Mouse (Mus musculus) midbrain, postnatal 0 days (tissue): ENCODE measurements around the gene Cftr. TPM values are rescaled to one million over a fixed set of nuclear protein-coding genes. Genes with fewer than 3 reads are reported as not detected.

Source experiments
- ATAC-seq: fragments of 200-750 bp; cut with Nextera tagmentation; 2 replicates; pipeline ENCODE4 v1.8.0; 2017; ENCODE audit warnings: moderate number of reproducible peaks, mild to moderate bottlenecking, moderate TSS enrichment, moderate library complexity; ENCODE audit not compliant: low FRiP score
- DNase-seq: peaks from one replicate; pipeline ENCODE4 v3.0.0-alpha.2; 2015; ENCODE audit warnings: low spot score
- H3K27ac ChIP-seq: fragments of 300-500 bp; sonication (generic); 2 replicates; pipeline ENCODE4 v1.5.1; 2014; ENCODE audit warnings: low read depth, mild to moderate bottlenecking, low read length, mixed read lengths
- H3K27me3 ChIP-seq: fragments of 300-500 bp; sonication (generic); 2 replicates; pipeline ENCODE4 v1.6.1; 2014; ENCODE audit warnings: low read length, control low read depth, mixed read lengths; ENCODE audit not compliant: insufficient read depth
- H3K36me3 ChIP-seq: fragments of 300-500 bp; sonication (generic); 2 replicates; pipeline ENCODE4 v1.6.1; 2014; ENCODE audit warnings: low read length, control low read depth, mixed read lengths; ENCODE audit not compliant: insufficient read depth
- H3K4me1 ChIP-seq: fragments of 300-500 bp; sonication (generic); 2 replicates; pipeline ENCODE4 v1.6.1; 2014; ENCODE audit warnings: mild to moderate bottlenecking, control low read depth, antibody characterized with exemption, low read length, mixed read lengths; ENCODE audit not compliant: insufficient read depth
- H3K4me2 ChIP-seq: fragments of 300-500 bp; sonication (generic); 2 replicates; pipeline ENCODE4 v1.6.1; 2014; ENCODE audit warnings: low read depth, mild to moderate bottlenecking, low read length, mixed read lengths; ENCODE audit not compliant: poor library complexity, severe bottlenecking
- H3K4me3 ChIP-seq: fragments of 300-500 bp; sonication (generic); 2 replicates; pipeline ENCODE4 v1.5.1; 2014; ENCODE audit warnings: low read depth, mild to moderate bottlenecking, low read length, moderate library complexity
- H3K9ac ChIP-seq: fragments of 300-500 bp; sonication (generic); replicated peaks from 2 replicates; pipeline ENCODE4 v1.6.1; 2014; ENCODE audit warnings: mild to moderate bottlenecking, low read length, moderate library complexity, mixed read lengths; ENCODE audit not compliant: poor library complexity, severe bottlenecking
- H3K9me3 ChIP-seq: fragments of 300-500 bp; sonication (generic); 2 replicates; pipeline ENCODE4 v1.6.1; 2016; ENCODE audit warnings: low read length, control low read depth
- CTCF ChIP-seq: IDR thresholded peaks from 2 replicates; pipeline ENCODE4 v1.5.1; 2016; ENCODE audit warnings: antibody characterized with exemption, mild to moderate bottlenecking
- WGBS: fragments of 180-500 bp; shearing (Covaris S2); extraction: QIAGEN DNeasy Blood & Tissue Kit; methylation state at CpG from one replicate; pipeline ENCODE4 v1.1.7; 2014; 5-methylcytosine and 5-hydroxymethylcytosine counted together
- polyA plus RNA-seq: library from polyadenylated mRNA; unstranded; fragments of >200 nt; fragmentation: Nextera tagmentation; extraction: Ambion mirVana; gene quantifications from 2 replicates; pipeline ENCODE4 v1.2.1, GENCODE M21; 2015
- total RNA-seq: library from RNA; depleted of rRNA; stranded (reverse); fragments of >200 nt; gene quantifications from 2 replicates; pipeline ENCODE4 v1.2.3, GENCODE M21; 2014; rRNA removed

Gene Cftr
- total RNA-seq (1.4 and 1.6 TPM in 2 replicates), polyA plus RNA-seq (0.38 and 0.58 TPM in 2 replicates)

DNA sequence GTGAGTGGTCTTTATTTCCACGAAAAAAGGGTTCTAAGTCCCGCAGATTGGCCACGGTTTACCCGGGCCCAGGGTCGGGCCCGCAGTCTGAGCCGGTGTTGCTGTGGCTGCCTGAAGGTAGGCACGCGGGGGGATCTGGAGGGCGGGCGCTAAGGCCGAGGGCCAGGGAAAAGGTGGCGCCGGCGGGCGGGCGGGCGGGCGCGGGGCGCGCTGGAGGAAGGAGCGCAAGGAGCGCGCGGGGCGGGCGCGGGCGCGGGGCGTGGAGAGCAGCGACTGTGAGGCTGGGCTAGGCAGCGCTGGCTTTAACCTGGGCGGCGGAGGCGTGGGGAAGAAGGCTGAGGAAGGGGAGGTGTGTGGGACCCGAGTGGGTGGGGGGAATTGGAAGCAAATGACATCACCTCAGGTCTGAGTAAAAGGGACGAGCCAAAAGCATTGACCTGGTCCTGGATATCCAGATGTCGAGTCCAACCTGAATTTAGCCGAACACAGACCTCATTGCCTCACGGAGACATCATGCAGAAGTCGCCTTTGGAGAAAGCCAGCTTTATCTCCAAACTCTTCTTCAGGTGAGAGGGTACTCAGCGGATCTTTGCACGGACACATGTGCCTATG lies at the start of gene Cftr:
TSS of gene Cftr (plus strand) at position 377 of the 612 bp plus-strand sequence.
- TF ChIP-seq CTCF, result no peak
- Histone ChIP-seq H3K27ac (no peak within 1 kb of the TSS), H3K4me2 (peak within 1 kb of the TSS; percentile 80), H3K9ac (peak within 1 kb of the TSS; percentile 61), H3K36me3 (no peaks in the 10 kb centered on the region), H3K9me3 (no peaks in the 10 kb centered on the region), H3K4me3 (peak within 1 kb of the TSS; percentile 55), H3K4me1 (no peaks in the 10 kb centered on the region), H3K27me3 (no peaks in the 10 kb centered on the region)
- ATAC-seq (peak; percentile 92), DNase-seq (peak; percentile 34)
- under 1% methylated on average over 30 of the region's 45 CpGs for WGBS

DNA sequence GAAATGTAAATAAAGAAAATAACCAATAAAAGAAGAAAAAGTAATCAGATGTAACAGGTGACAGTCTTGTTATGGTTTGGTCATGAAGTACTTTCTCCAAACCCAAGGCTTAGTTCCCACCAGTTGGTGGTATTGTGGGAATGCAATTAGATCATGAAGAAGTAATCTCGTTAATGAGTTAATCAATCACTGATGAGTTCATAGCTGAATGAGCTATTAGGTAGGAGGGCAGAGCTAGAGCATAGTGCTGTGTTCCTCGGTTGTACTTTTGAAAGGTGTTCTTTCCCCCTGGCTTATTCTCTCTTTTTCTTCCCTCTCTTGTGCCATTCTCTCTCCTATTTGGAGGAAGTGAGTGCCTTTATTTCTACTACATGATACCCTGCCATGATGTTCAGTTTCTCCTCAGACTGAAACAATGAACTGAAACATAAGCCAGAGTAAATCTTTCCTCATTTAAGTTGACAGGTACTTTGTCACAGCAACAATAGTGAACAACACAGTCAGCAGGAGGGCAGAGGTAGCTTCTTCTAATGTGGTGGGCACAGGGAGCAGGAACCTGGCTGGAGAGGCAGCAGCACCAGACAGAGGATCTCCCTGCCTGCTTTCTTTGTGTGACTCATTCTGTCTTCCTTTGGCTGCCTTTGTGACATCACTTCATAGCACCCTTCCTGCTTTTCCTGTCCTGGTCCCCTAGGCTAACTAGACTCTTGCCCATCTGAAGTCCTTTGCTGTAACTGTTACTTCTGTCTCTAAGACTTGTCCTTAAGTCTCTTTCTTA lies 43.1 kb upstream of the Cftr start:
- Histone ChIP-seq H3K9me3 (no peaks in the 10 kb centered on the region), H3K27ac (no peak overlapping the region), H3K4me3 (no peak overlapping the region), H3K4me2 (no peak overlapping the region), H3K27me3 (no peaks in the 10 kb centered on the region), H3K4me1 (no peaks in the 10 kb centered on the region), H3K9ac (no peak overlapping the region), H3K36me3 (no peaks in the 10 kb centered on the region)
- TF ChIP-seq CTCF, result no peak
- no peak for ATAC-seq
- 74% methylated on average over 2 of the region's 2 CpGs for WGBS
- DNase-seq, result no peak

GRCm38 (mm10) chr6:18128059-18128458 lies 42.4 kb upstream of the Cftr start:
- ATAC-seq (no peak), DNase-seq (no peak)
- no peak overlapping the region for H3K4me3 ChIP-seq
- no peak overlapping the region for H3K27ac ChIP-seq
- H3K4me2 ChIP-seq, result no peak overlapping the region
- TF ChIP-seq CTCF, result no peak
- no peaks in the 10 kb centered on the region for H3K36me3 ChIP-seq
- H3K9ac ChIP-seq, result no peak overlapping the region
- 85% methylated on average over 4 of the region's 4 CpGs for WGBS
- H3K4me1 ChIP-seq, result no peaks in the 10 kb centered on the region
- no peaks in the 10 kb centered on the region for H3K27me3 ChIP-seq
- H3K9me3 ChIP-seq, result no peaks in the 10 kb centered on the region

DNA sequence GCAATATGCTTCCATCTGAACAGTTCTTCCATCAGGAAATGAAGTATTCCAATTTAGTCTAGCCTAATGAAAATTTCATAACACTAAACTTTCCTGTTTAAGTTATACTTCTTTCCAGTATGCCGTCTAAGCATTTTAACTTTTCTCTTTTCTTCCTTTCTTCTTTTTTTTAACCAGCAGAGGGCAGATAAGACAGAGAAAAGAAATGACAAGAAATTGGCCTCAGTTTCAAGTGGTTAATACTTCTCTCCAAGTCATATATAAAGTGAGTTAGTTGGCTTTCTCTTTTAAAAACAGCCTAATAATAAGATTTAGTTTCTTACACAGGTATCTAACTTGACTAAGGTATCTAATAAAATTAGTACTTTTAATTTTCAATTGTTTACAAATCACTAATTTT lies 35.2 kb upstream of the Cftr start:
- Histone ChIP-seq H3K9me3 (no peaks in the 10 kb centered on the region), H3K27ac (no peak overlapping the region), H3K4me1 (no peaks in the 10 kb centered on the region), H3K27me3 (no peaks in the 10 kb centered on the region), H3K4me2 (no peak overlapping the region), H3K36me3 (no peaks in the 10 kb centered on the region), H3K4me3 (no peak overlapping the region), H3K9ac (no peak overlapping the region)
- ATAC-seq, result no peak
- TF ChIP-seq CTCF, result peak; percentile 68
- 41% methylated on average over 1 of the region's 1 CpGs for WGBS
- peak; percentile 6 for DNase-seq

- no peaks in the 10 kb centered on the region for H3K36me3 ChIP-seq
- H3K4me1 ChIP-seq, result no peaks in the 10 kb centered on the region
- H3K4me2 ChIP-seq, result no peak overlapping the region
- H3K9me3 ChIP-seq, result no peaks in the 10 kb centered on the region
- H3K4me3 ChIP-seq, result no peak overlapping the region
- ATAC-seq (no peak), DNase-seq (peak; percentile 24)
- TF ChIP-seq CTCF, result no peak
- no peak overlapping the region for H3K27ac ChIP-seq
- WGBS, result 73% methylated on average over 4 of the region's 4 CpGs
- no peak overlapping the region for H3K9ac ChIP-seq
- H3K27me3 ChIP-seq, result no peaks in the 10 kb centered on the region
Measured at GRCm38 (mm10) chr6:18153031-18153430, 17.5 kb upstream of the Cftr start.

DNA sequence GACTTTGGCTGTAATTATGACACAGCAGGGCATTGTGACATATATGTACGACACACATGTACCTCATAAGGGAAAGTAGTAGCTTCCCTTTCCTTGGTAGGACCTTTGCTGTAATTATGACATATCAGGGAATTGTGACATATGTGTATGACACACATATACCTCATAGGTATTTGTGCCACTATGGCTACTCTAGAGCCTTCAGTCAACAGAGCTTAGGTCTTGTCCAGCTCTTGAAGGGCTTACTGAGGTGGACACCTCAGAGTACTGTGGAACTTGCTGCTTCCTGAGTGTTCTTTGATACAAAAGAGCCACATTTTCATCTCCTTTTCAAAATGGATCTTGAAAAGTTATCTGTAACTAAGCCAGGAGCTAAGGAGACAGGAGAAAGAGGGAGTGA lies 869 bp upstream of the Cftr start:
- DNase-seq, result no peak
- no peak overlapping the region for H3K4me3 ChIP-seq

More for the DNA sequence above, 869 bp upstream of the Cftr start:
- Histone ChIP-seq H3K9ac (no peak overlapping the region), H3K4me2 (no peak overlapping the region; the same call in 1 of the 2 replicates), H3K4me1 (no peaks in the 10 kb centered on the region), H3K27me3 (no peaks in the 10 kb centered on the region), H3K27ac (no peak overlapping the region), H3K36me3 (no peaks in the 10 kb centered on the region), H3K9me3 (no peaks in the 10 kb centered on the region)
- no peak for ATAC-seq
- TF ChIP-seq CTCF, result no peak
- 88% methylated on average over 1 of the region's 1 CpGs for WGBS
